Mouse (Mus musculus): ENCODE data around the gene Pgap2.
"Not testable (repeated sequence)": the region's sequence is repeated elsewhere in the genome, so short reads cannot be mapped to it uniquely, and the experiment has no call there.

Pgap2 gene

GRCm38 (mm10) chr7:102239591-102239990, 29.6 kb downstream of the Pgap2 start:
- DNase-seq (ENCODE audit: low spot score): no peak

- no peak for DNase-seq (ENCODE audit: low spot score)
Observed at GRCm38 (mm10) chr7:102242371-102242770, 32.4 kb downstream of the Pgap2 start.

- no peak for DNase-seq (ENCODE audit: low spot score)
Observed at GRCm38 (mm10) chr7:102242917-102243316, 32.9 kb downstream of the Pgap2 start.

GRCm38 (mm10) chr7:102243870-102244269, 33.9 kb downstream of the Pgap2 start:
- no peak for DNase-seq (ENCODE audit: low spot score)

- no peak for DNase-seq (ENCODE audit: low spot score)
Observed at GRCm38 (mm10) chr7:102244782-102245535, 35.0 kb downstream of the Pgap2 start.

- DNase-seq (ENCODE audit: low spot score): no peak
Observed at GRCm38 (mm10) chr7:102245775-102246174, 35.8 kb downstream of the Pgap2 start.

GRCm38 (mm10) chr7:102246265-102246664, 36.3 kb downstream of the Pgap2 start:
- DNase-seq (ENCODE audit: low spot score): no peak

GRCm38 (mm10) chr7:102246956-102247797, 37.2 kb downstream of the Pgap2 start:
- DNase-seq (ENCODE audit: low spot score): no peak

GRCm38 (mm10) chr7:102248691-102249404, 38.8 kb downstream of the Pgap2 start:
- DNase-seq (ENCODE audit: low spot score): no peak

- peak; percentile 61 for DNase-seq (ENCODE audit: low spot score)
Observed at GRCm38 (mm10) chr7:102249531-102249895, 39.5 kb downstream of the Pgap2 start.

GRCm38 (mm10) chr7:102249896-102250630, 40.1 kb downstream of the Pgap2 start:
- DNase-seq (ENCODE audit: low spot score): peak; percentile 65

- peak; percentile 93 for DNase-seq (ENCODE audit: low spot score)
Observed at GRCm38 (mm10) chr7:102250631-102251214, 40.7 kb downstream of the Pgap2 start.

- no peak for DNase-seq (ENCODE audit: low spot score)
Observed at GRCm38 (mm10) chr7:102253631-102254030, 43.6 kb downstream of the Pgap2 start.

- DNase-seq (ENCODE audit: low spot score): no peak
Observed at GRCm38 (mm10) chr7:102255954-102256353, 45.9 kb downstream of the Pgap2 start, which contains the start of gene Rhog. Gene Rhog, minus strand, starts transcription at chr7:102256054.

- DNase-seq (ENCODE audit: low spot score): no peak
Observed at GRCm38 (mm10) chr7:102256636-102257035, 46.6 kb downstream of the Pgap2 start.

GRCm38 (mm10) chr7:102258189-102258588, 48.2 kb downstream of the Pgap2 start:
- peak; percentile 91 for DNase-seq (ENCODE audit: low spot score)

GRCm38 (mm10) chr7:102258753-102259152, 48.7 kb downstream of the Pgap2 start:
- no peak for DNase-seq (ENCODE audit: low spot score)

- DNase-seq (ENCODE audit: low spot score): no peak
Observed at GRCm38 (mm10) chr7:102259716-102260479, 49.9 kb downstream of the Pgap2 start.

GRCm38 (mm10) chr7:102260518-102260917, 50.5 kb downstream of the Pgap2 start:
- no peak for DNase-seq (ENCODE audit: low spot score)

- DNase-seq (ENCODE audit: low spot score): no peak
Observed at GRCm38 (mm10) chr7:102263020-102263419, 53.0 kb downstream of the Pgap2 start.

- DNase-seq (ENCODE audit: low spot score): not testable (repeated sequence)
Observed at GRCm38 (mm10) chr7:102266021-102266400, 56.0 kb downstream of the Pgap2 start.

Data from retina, embryonic 14.5 days (tissue).